Mouse (Mus musculus) embryonic fibroblast, embryonic 13.5 days (primary cell): ENCODE results near the gene Myh10.

Source experiments
- CTCF ChIP-seq: IDR thresholded peaks from 2 replicates; pipeline ENCODE4 v1.5.1; 2011; ENCODE audit warnings: mild to moderate bottlenecking, control low read depth, low read length, moderate library complexity, borderline replicate concordance; ENCODE audit not compliant: insufficient read depth
- POLR2A ChIP-seq: IDR thresholded peaks from 2 replicates; pipeline ENCODE4 v1.6.1; 2011; ENCODE audit warnings: low read depth, mild to moderate bottlenecking, control low read depth, low read length, moderate library complexity

GRCm38 (mm10) chr11:68835034-68835433 lies 143.7 kb downstream of the Myh10 start:
- TF ChIP-seq CTCF (no peak), POLR2A (no peak)
